Mouse (Mus musculus): ENCODE results near the gene Cyb561d2. TPM values are rescaled to one million over a fixed set of nuclear protein-coding genes. Genes with fewer than 3 reads are reported as not detected.
"Not testable (repeated sequence)": the region's sequence is repeated elsewhere in the genome, so short reads cannot be mapped to it uniquely, and the experiment has no call there.

The Cyb561d2 gene
- polyA plus RNA-seq, 1 experiment from 2014 or later: 47.3 TPM

DNA sequence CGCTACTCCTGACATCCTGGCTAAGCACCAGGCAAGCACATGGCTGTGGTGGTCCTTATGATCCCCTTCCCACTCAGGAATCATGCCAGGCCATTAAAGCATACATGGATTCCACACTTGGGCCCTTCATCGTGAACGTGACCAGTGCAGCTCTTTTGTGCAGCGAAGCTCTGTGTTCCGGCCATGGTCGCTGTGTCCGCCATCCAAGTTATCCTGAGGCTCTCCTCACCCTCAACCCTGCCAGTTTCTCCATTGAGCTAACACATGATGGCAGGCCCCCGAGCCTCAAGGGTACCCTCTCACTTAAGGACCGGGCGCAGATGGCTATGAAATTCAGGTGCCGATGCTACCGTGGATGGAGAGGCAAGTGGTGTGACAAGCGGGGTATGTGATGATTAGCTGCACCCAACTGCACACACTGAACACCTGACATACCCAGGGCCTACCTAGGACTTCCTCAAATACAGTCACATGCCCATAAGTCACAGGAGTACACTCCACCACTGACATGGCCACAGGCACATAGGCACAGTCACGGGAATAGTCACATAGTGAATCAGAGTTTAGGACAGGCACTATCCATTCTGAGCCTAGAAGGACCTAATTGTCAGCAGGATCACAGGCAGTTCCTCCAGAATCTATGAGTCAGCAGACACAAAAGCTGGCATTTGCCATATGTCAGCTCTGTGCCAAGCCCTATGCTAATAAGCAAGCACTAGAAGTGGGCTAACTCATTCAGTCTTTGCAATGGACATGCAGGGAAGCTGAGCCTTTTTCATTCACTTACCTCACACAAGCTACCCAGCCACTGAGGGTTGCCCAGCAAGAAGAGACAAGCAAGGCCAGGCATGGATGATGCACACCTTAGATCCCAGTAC lies 37.3 kb upstream of the Cyb561d2 start:
- H3K27me3 ChIP-seq: no peaks in the 10 kb centered on the region
- no peak overlapping the region for H3K4me3 ChIP-seq
- no peak overlapping the region for H3K27ac ChIP-seq (replicated peaks)
- peak overlapping the region; percentile 92; the same call in 1 of the 2 replicates for H3K4me2 ChIP-seq
- H3K9ac ChIP-seq: no peak overlapping the region
- H3K4me1 ChIP-seq (replicated peaks): peaks cover 31% of the 10 kb centered on the region
- no peak for ATAC-seq (ENCODE audit: low FRiP score, low read depth)
- WGBS: 89% methylated on average over 14 of the region's 14 CpGs
- no peaks in the 10 kb centered on the region for H3K9me3 ChIP-seq
- H3K36me3 ChIP-seq: peaks cover 9% of the 10 kb centered on the region

DNA sequence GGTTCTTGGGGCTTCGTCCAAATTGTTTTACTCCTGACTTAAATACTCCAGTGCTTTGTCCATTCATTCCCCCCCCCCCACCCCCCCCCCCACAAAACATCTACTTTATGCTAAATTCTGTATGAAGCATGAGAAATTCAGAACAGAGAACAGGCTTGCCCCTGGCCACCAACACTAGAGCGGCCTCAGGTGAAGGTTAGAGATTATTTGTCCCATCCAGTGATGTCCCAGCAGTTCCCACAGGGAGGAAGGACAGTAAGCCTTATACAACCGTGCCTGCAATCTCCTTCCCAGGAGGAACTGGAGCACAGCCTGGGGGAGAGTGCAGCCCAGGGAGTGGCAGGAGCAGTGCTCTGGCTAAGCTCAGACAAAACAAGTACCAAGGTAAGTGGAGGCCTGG lies 36.6 kb upstream of the Cyb561d2 start, which contains the start of gene Naa80:
Gene Naa80 (plus strand): TSS at position 301 of the 400 bp plus-strand sequence.
- Histone ChIP-seq H3K9ac (no peak within 1 kb of the TSS), H3K4me2 (peak within 1 kb of the TSS; percentile 92; the same call in 1 of the 2 replicates), H3K9me3 (no peaks in the 10 kb centered on the region), H3K27me3 (no peaks in the 10 kb centered on the region), H3K4me3 (no peak within 1 kb of the TSS), H3K4me1 (replicated peaks) (peaks cover 31% of the 10 kb centered on the region), H3K36me3 (peaks cover 12% of the 10 kb centered on the region), H3K27ac (replicated peaks) (no peak within 1 kb of the TSS)
- WGBS: 92% methylated on average over 3 of the region's 3 CpGs
- no peak for ATAC-seq (ENCODE audit: low FRiP score, low read depth)

DNA sequence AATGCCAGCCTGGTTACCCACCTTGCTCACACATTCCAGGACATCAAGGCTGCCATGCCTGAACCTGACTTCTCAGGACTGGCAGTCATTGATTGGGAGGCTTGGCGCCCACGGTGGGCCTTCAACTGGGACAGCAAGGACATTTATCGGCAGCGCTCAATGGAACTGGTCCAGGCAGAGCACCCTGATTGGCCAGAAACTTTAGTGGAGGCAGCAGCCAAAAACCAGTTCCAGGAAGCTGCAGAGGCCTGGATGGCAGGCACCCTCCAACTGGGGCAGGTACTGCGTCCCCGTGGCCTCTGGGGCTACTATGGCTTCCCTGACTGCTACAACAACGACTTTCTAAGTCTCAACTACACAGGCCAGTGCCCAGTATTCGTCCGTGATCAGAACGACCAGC lies 35.9 kb upstream of the Cyb561d2 start:
- 94% methylated on average over 10 of the region's 10 CpGs for WGBS
- no peaks in the 10 kb centered on the region for H3K9me3 ChIP-seq
- H3K9ac ChIP-seq: no peak overlapping the region
- H3K27ac ChIP-seq (replicated peaks): no peak overlapping the region
- no peak overlapping the region for H3K4me3 ChIP-seq
- H3K36me3 ChIP-seq: peaks cover 18% of the 10 kb centered on the region
- H3K27me3 ChIP-seq: no peaks in the 10 kb centered on the region
- H3K4me1 ChIP-seq (replicated peaks): peaks cover 31% of the 10 kb centered on the region
- no peak overlapping the region for H3K4me2 ChIP-seq
- no peak for ATAC-seq (ENCODE audit: low FRiP score, low read depth)

DNA sequence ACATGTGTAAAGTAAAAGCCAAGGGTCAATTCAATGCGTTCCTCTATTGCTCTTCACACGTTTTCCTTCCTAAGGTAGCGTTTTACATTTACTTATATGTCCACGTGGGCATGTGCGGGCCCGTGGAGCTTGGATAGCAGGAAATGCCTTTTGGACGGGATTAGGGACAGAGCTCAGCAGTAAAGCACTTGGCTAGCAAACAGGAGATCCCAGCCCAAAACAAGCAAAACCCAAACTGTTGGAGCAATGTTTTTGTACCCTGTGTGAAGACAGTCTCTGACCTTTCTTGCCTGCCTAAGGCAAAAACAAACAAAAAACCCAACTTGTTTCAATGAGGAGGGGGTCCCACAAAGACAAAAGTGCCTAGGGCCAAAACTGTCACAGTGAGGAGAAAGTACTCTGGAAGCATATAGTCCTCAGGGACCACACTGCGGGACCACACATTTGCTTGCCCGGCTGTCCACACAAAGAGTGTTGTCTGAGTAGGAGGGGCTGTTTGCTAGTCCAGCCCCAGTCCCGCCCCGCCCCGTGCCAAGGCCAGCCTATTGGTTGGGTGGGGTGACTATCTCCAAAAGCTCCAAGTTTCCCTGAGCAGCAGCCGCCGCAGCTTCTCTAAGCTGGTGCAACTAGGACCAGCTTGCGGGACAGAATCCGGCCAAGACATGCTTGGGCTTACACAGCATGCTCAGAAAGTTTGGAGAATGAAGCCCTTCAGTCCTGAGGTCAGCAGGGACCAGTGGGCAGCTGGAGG lies 34.5 kb upstream of the Cyb561d2 start, which contains the start of gene Hyal1:
Gene Hyal1 (plus strand): TSS at position 571 of the 751 bp plus-strand sequence.
- no peaks in the 10 kb centered on the region for H3K9me3 ChIP-seq
- peak; percentile 54 for ATAC-seq (ENCODE audit: low FRiP score, low read depth)
- H3K4me3 ChIP-seq: peak within 1 kb of the TSS; percentile 18
- no peaks in the 10 kb centered on the region for H3K27me3 ChIP-seq
- peak within 1 kb of the TSS; percentile 45 for H3K4me2 ChIP-seq
- peaks cover 24% of the 10 kb centered on the region for H3K36me3 ChIP-seq
- WGBS: 27% methylated on average over 16 of the region's 16 CpGs
- no peak within 1 kb of the TSS for H3K9ac ChIP-seq
- H3K27ac ChIP-seq (replicated peaks): peak within 1 kb of the TSS; percentile 54
- H3K4me1 ChIP-seq (replicated peaks): peaks cover 29% of the 10 kb centered on the region

DNA sequence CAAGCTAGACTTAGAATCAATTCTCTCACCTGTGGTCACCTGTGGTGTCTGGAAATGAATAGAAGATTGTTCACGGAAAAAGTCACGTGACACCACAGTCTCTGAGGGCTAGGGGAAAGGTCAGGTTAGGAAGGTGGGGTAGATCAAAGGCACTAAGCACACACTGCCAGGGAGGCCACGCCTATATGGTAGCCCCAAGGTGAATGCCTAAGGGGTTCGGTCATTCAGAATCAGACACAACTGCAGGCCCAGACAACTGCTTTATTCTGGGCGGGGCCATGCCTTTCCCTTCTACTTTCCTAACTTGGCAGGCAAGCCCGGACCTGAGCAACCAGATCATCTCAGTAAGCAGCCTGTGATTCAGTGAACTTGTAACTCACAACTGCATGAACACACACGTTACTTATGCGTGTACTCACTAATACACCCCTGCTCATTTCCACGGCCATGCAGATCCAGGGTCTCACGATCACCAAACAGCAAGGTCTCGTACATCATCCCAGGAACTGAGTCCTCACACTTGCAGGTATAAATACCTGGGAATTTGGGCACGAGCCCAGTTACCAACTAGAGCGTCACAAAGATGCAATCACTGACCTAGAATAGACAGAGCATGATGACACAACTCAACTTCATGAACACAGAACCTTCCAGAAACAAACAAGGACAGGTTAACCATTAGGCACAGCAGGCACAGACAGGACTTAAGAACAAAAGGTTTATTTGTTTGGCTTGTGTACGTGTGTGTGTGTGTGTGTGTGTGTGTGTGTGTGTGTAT lies 33.8 kb upstream of the Cyb561d2 start:
- Histone ChIP-seq H3K4me3 (no peak overlapping the region), H3K9ac (no peak overlapping the region), H3K27me3 (no peaks in the 10 kb centered on the region), H3K36me3 (peaks cover 24% of the 10 kb centered on the region), H3K27ac (replicated peaks) (peak overlapping the region; percentile 9; the same call in 1 of the 2 replicates), H3K4me1 (replicated peaks) (peaks cover 30% of the 10 kb centered on the region), H3K9me3 (no peaks in the 10 kb centered on the region), H3K4me2 (no peak overlapping the region)
- 87% methylated on average over 14 of the region's 14 CpGs for WGBS
- no peak for ATAC-seq (ENCODE audit: low FRiP score, low read depth)

DNA sequence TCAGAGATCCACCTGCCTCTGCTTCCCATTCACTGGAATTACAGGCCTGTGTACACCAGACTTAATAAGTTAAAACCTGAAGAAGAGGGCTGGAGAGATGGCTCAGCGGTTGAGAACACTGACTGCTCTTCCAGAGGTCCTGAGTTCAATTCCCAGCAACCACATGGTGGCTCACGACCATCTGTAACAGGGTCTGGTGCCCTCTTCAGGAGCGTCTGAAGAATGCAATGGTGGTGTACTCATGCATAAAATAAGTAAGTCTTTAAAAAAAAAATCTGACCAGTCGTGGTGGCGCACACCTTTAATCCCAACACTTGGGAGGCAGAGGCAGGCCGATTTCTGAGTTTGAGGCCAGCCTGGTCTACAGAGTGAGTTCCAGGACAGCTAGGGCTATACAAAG lies 31.8 kb upstream of the Cyb561d2 start:
- not testable (repeated sequence) for ATAC-seq (ENCODE audit: low FRiP score, low read depth); H3K27ac ChIP-seq (replicated peaks); H3K27me3 ChIP-seq; H3K4me3 ChIP-seq; H3K9me3 ChIP-seq; H3K9ac ChIP-seq; H3K4me2 ChIP-seq
- WGBS: 83% methylated on average over 6 of the region's 6 CpGs
- Histone ChIP-seq H3K36me3 (peaks cover 24% of the 10 kb centered on the region), H3K4me1 (replicated peaks) (peaks cover 28% of the 10 kb centered on the region)

DNA sequence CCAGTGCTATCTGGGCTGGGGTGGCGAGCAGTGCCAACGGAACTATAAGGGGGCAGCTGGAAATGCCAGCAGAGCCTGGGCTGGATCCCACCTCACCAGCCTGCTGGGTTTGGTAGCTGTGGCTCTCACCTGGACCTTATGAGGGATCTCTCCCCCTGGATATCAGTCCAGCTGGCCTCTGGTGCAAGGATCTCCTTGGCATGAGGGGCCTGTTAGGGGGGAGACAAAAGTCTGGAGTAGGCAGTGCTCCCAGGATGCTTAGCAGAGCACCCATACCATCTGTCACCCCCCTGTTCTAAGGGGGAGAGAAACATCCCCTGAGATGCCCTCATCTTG lies 30.3 kb upstream of the Cyb561d2 start:
- Histone ChIP-seq H3K27ac (replicated peaks) (no peak overlapping the region), H3K9me3 (no peaks in the 10 kb centered on the region), H3K4me2 (no peak overlapping the region), H3K9ac (no peak overlapping the region), H3K36me3 (peaks cover 24% of the 10 kb centered on the region), H3K4me1 (replicated peaks) (peaks cover 37% of the 10 kb centered on the region), H3K27me3 (no peaks in the 10 kb centered on the region), H3K4me3 (no peak overlapping the region)
- no peak for ATAC-seq (ENCODE audit: low FRiP score, low read depth)
- 100% methylated on average over 2 of the region's 2 CpGs for WGBS

DNA sequence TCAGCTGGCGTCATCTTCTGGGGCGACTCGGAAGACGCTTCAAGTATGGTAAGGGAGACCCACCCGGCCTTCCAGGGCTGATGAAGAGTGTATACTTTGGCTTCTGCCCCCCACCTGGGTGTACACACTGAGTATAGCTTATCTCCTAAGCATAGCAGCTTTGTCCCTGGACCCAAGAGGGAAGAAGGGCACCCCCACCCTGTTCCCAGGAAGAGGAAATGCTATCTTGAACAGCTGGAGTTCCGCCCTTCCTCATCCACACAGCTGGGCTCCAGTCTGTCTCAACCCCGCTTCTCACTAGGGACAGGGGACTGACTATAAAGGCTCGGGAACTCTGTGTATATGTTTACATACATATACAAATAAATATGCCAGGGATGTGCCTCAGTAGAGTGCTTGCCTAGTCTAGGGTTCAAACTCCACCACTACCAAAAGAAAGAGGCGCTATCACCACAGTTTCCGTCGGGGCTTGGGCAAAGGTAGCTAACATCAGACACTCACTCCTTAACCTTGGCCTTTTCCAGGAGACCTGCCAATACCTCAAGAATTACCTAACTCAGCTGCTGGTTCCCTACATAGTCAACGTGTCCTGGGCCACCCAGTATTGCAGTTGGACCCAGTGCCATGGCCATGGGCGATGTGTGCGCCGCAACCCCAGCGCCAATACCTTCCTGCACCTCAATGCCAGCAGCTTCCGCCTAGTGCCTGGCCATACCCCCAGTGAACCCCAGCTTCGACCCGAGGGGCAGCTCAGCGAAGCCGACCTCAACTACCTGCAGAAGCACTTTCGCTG lies 29.7 kb upstream of the Cyb561d2 start:
- no peak overlapping the region for H3K9ac ChIP-seq
- peaks cover 24% of the 10 kb centered on the region for H3K36me3 ChIP-seq
- no peaks in the 10 kb centered on the region for H3K27me3 ChIP-seq
- WGBS: 93% methylated on average over 22 of the region's 22 CpGs
- H3K27ac ChIP-seq (replicated peaks): no peak overlapping the region
- no peaks in the 10 kb centered on the region for H3K9me3 ChIP-seq
- no peak overlapping the region for H3K4me2 ChIP-seq
- ATAC-seq (ENCODE audit: low FRiP score, low read depth): no peak
- peaks cover 40% of the 10 kb centered on the region for H3K4me1 ChIP-seq (replicated peaks)
- H3K4me3 ChIP-seq: no peak overlapping the region

DNA sequence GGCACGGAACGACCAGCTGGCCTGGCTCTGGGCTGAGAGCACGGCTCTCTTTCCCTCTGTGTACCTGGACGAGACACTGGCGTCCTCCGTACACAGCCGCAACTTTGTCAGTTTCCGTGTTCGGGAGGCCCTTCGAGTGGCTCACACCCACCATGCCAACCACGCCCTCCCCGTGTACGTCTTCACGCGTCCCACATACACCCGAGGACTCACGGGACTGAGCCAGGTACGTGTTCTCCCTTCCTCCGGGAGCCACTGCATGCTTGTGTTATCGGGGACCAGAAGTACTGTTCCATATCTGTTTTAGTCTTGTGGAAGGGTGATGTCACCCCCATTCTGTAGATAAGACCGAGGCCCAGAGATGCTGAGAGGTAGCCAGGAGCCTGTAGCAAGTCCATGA lies 28.9 kb upstream of the Cyb561d2 start:
- H3K4me1 ChIP-seq (replicated peaks): peaks cover 42% of the 10 kb centered on the region
- no peak overlapping the region for H3K27ac ChIP-seq (replicated peaks)
- no peak for ATAC-seq (ENCODE audit: low FRiP score, low read depth)
- H3K4me2 ChIP-seq: peak overlapping the region; percentile 85
- H3K27me3 ChIP-seq: no peaks in the 10 kb centered on the region
- peak overlapping the region; percentile 88; the same call in 1 of the 2 replicates for H3K9ac ChIP-seq
- peak overlapping the region; percentile 82 for H3K4me3 ChIP-seq
- 94% methylated on average over 21 of the region's 21 CpGs for WGBS
- H3K36me3 ChIP-seq: peaks cover 24% of the 10 kb centered on the region
- H3K9me3 ChIP-seq: no peaks in the 10 kb centered on the region

DNA sequence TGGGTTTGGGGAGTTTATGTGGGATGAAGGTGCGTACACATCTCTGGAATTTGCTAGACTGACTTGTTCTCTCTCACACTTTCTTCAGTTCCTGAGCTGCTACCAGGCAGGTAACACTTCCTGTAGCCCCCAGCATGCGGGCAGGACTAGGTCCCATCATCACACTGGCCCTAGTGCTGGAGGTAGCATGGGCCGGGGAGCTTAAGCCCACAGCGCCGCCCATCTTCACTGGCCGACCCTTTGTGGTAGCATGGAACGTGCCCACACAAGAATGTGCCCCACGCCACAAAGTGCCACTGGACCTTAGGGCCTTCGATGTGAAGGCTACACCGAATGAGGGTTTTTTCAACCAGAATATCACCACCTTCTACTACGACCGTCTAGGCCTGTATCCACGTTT lies 28.0 kb upstream of the Cyb561d2 start:
- ATAC-seq (ENCODE audit: low FRiP score, low read depth): no peak
- Histone ChIP-seq H3K27me3 (no peaks in the 10 kb centered on the region), H3K36me3 (peaks cover 23% of the 10 kb centered on the region), H3K4me1 (replicated peaks) (peaks cover 42% of the 10 kb centered on the region), H3K9ac (peak overlapping the region; percentile 88), H3K9me3 (no peaks in the 10 kb centered on the region), H3K4me3 (peak overlapping the region; percentile 82), H3K4me2 (peak overlapping the region; percentile 85), H3K27ac (replicated peaks) (peak overlapping the region; percentile 87; the same call in 1 of the 2 replicates)
- WGBS: 47% methylated on average over 13 of the region's 13 CpGs

DNA sequence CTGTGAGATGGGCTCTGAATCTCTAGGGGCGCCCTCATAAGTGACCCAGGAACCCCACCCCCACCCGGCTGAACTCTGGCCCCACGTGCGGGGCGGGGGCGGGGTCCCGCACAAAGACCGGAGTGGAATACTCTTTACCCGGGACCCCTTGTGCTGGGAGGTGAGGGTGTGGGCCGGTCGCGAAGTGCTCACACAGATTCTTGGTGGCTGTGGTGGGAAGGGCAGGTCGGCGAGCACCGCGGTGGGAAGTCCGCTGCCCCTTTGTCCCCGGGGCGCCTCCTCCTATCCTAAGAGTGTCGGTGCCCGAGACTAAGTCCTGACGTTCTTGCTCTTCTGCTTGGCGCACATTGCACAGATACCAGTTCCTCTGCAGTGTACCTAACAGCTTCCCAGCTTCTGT lies 27.3 kb upstream of the Cyb561d2 start:
- under 1% methylated on average over 22 of the region's 23 CpGs for WGBS
- H3K27ac ChIP-seq (replicated peaks): peak overlapping the region; percentile 87
- ATAC-seq (ENCODE audit: low FRiP score, low read depth): peak; percentile 27
- no peaks in the 10 kb centered on the region for H3K9me3 ChIP-seq
- peaks cover 16% of the 10 kb centered on the region for H3K36me3 ChIP-seq
- peak overlapping the region; percentile 88 for H3K9ac ChIP-seq
- peak overlapping the region; percentile 82 for H3K4me3 ChIP-seq
- no peaks in the 10 kb centered on the region for H3K27me3 ChIP-seq
- peaks cover 47% of the 10 kb centered on the region for H3K4me1 ChIP-seq (replicated peaks)
- peak overlapping the region; percentile 85 for H3K4me2 ChIP-seq

Measured in hindbrain, embryonic 15.5 days (tissue).